Mouse (Mus musculus): Measurements from ENCODE around the gene Ager. TPM values are rescaled to one million over a fixed set of nuclear protein-coding genes. Genes with fewer than 3 reads are reported as not detected.

Ager gene
- total RNA-seq, 2 experiments from 2014 or later, result 0.84 TPM; not detected in 1

DNA sequence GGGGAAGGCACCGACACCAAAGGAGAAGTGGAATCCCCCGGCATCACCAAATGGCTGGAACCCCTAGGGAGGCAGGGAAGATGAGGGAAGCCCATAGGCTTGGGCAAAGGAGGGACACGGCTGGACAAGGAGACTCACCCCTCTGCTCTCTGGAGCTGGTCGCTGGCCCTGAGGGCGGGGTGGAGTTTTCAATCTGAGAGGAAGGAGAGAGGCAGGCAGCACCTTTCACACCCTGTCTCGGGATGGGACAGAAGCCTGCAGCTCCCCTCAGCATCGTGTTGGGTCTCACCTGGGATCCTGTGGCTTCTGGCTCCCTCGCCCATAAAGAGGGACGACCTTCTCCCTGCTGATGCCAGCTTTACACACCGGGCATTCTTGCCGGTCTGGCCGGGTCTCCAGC lies 4.1 kb downstream of the Ager start:
- no peak for ATAC-seq (replicated peaks; ENCODE audit: low FRiP score, poor library complexity, severe bottlenecking)

DNA sequence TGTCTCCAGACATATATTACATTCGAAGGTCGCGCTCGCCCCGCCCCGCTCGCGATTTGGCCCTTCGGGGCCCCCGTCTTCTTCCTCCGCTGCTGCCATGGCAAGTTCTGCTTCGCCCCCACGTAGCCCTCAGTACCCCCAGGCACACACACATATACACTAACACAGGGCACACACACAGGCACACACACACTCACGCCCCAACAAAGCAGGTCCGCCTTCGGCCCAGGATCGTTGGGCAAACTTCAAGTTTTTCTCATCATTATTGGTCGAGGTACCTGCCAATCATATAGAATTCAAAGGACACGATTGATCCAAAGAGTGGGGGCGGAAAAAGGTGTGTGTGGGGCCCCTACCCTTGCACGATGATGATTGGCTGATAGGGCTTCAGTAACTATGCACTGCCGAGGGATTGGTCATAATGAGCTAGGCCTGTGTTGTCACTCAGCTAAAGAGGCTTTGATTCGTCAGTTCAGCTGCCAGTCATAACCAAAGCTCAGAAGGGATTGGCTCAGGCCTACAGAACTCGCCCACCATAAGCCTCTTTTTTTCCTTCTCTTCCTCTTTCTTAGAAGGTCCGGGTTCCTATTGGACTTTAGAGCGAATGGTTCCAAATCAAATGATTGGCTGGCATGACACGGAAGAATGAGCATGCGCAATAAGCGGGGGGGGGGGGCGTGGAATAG lies 5.9 kb downstream of the Ager start, which contains the start of gene Rnf5:
Gene Rnf5 (minus strand): TSS at position 316 of the 686 bp plus-strand sequence.
- ATAC-seq (replicated peaks; ENCODE audit: low FRiP score, poor library complexity, severe bottlenecking), result peak; percentile 78

DNA sequence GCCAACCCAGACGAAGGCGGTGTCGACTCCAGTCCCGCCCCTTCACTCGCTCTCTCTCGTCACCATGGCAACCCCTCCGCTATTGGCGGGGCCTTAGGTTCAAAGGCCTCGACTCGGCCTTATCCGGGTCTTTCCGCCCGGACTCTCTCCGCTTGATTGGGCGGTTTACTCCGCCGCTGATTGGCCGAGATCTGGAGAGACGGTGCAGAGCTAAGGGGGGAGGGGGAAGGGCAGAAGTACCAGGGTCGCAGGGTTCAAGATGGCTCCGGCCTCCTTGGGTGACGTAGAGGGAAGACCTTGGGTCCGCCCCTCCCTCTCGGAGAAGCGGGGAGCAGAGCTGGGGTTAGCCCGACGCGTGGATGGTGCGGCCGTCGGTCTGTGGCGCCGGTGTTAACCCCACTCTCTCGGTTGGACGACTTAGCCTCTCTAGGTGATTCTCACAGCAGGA lies 6.4 kb downstream of the Ager start, which contains the start of gene Agpat1:
Gene Agpat1 (plus strand): TSS at position 202 of the 448 bp plus-strand sequence.
- peak; percentile 71 for ATAC-seq (replicated peaks; ENCODE audit: low FRiP score, poor library complexity, severe bottlenecking)

- peak; percentile 1 for ATAC-seq (replicated peaks; ENCODE audit: low FRiP score, poor library complexity, severe bottlenecking)
Measured at GRCm38 (mm10) chr17:34604511-34605237, 7.0 kb downstream of the Ager start.

DNA sequence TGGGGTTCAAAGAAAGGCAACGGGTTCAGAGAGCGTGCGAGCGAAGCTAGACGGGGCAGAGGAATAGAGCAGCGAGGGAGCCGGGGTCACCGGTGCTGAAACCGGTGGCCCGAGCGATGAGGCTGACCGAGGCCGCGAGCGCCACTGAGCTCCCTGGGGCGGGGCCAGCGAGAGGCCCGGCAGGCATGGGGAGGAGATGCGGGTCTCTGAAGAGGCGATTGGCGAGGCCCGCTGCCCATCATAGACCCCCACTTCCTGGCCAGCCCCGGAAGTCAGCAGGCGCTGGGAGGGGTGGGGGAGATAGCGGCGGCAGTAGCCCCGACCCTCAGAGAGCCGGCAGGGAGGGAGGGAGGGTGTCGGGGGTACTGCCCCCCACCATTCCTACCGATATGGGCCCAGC lies 7.9 kb downstream of the Ager start:
- peak; percentile 48 for ATAC-seq (replicated peaks; ENCODE audit: low FRiP score, poor library complexity, severe bottlenecking)

GRCm38 (mm10) chr17:34606186-34607039 lies 8.8 kb downstream of the Ager start:
- ATAC-seq (replicated peaks; ENCODE audit: low FRiP score, poor library complexity, severe bottlenecking), result no peak

- no peak for ATAC-seq (replicated peaks; ENCODE audit: low FRiP score, poor library complexity, severe bottlenecking)
Measured at GRCm38 (mm10) chr17:34607997-34608396, 10.3 kb downstream of the Ager start.

DNA sequence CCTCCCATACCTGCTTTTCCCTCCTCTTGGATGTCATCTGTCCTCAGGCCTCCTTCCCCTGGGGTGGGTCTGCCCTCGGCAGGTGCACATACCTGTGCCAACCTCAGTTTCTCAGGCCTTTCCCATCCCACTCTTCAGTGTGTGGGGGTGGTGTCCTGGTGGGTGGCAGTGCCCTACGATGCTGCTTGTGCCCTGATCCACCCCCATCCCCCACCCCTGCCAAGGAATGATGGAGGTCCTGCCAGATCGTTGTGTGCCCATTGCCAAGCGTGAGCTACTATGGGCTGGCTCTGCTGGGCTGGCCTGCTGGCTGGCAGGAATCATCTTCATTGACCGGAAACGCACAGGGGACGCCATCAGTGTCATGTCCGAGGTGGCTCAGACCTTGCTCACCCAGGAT lies 13.4 kb downstream of the Ager start:
- ATAC-seq (replicated peaks; ENCODE audit: low FRiP score, poor library complexity, severe bottlenecking), result no peak

- ATAC-seq (replicated peaks; ENCODE audit: low FRiP score, poor library complexity, severe bottlenecking), result no peak
Measured at GRCm38 (mm10) chr17:34613054-34613645, 15.5 kb downstream of the Ager start.

- ATAC-seq (replicated peaks; ENCODE audit: low FRiP score, poor library complexity, severe bottlenecking), result no peak
Measured at GRCm38 (mm10) chr17:34613830-34614229, 16.2 kb downstream of the Ager start.

DNA sequence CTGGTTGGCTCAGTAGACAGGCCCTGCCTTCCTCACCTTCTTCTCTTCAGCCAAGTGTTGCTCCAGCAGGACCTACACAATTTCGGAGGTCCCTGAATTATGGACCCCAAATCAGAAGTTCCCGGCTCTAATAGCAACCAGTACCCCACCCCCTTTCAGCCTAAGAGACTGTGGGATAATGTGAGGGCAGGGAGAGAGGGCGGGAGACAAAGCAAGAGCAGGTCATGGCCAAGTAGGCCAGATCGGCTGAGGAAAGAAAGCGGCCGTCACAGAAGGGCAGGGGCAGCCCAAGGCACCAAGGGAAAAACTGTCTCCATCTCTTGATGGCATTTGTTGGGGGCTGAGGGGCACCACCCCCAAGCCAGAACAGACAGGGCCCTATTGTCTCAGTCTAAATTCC lies 18.2 kb downstream of the Ager start, which contains the start of gene Egfl8:
Gene Egfl8 (minus strand): TSS at position 101 of the 400 bp plus-strand sequence.
- ATAC-seq (replicated peaks; ENCODE audit: low FRiP score, poor library complexity, severe bottlenecking), result no peak

DNA sequence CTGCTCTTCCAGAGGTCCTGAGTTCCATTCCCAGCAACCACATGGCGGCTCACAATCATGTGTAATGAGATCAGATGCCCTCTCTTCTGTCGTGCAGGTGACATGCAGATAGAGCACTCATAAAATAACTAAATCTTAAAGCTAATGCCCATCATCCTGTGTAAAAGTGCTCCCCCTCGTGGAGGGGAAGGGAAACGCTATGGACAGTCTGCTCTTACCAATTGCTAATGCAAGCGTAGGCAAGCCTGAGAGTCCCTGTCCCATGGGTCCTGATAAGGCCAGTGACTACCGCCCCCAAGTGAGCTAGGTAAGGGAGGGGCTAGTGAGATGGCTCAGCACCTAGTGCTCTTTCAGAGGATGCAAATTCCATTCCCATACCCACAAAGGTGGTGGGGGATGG lies 21.3 kb downstream of the Ager start:
- ATAC-seq (replicated peaks; ENCODE audit: low FRiP score, poor library complexity, severe bottlenecking), result peak; percentile 83

GRCm38 (mm10) chr17:34621006-34621405 lies 23.3 kb downstream of the Ager start:
- no peak for ATAC-seq (replicated peaks; ENCODE audit: low FRiP score, poor library complexity, severe bottlenecking)

- no peak for ATAC-seq (replicated peaks; ENCODE audit: low FRiP score, poor library complexity, severe bottlenecking)
Measured at GRCm38 (mm10) chr17:34623161-34623560, 25.5 kb downstream of the Ager start.

- no peak for ATAC-seq (replicated peaks; ENCODE audit: low FRiP score, poor library complexity, severe bottlenecking)
Measured at GRCm38 (mm10) chr17:34624981-34625380, 27.3 kb downstream of the Ager start.

GRCm38 (mm10) chr17:34626062-34626772 lies 28.6 kb downstream of the Ager start:
- ATAC-seq (replicated peaks; ENCODE audit: low FRiP score, poor library complexity, severe bottlenecking), result no peak

DNA sequence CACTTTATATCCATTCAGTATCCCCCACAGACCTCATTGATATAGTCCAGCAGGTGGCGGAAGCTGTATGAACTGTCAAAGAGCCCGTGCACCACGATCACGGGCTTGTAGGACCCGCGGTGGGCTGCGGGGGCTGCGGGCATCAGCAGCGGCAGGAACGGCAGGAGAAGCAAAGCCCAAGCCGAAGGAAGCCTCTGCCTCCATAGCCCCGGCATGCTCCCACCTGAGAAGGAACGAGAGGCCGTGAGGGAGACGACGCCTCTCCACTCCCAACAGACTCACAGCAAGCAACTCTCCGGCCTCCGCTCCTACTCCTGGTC lies 29.1 kb downstream of the Ager start:
- ATAC-seq (replicated peaks; ENCODE audit: low FRiP score, poor library complexity, severe bottlenecking), result peak; percentile 36

- ATAC-seq (replicated peaks; ENCODE audit: low FRiP score, poor library complexity, severe bottlenecking), result peak; percentile 61
Measured at GRCm38 (mm10) chr17:34627093-34627942, 29.7 kb downstream of the Ager start.

Data from erythroid progenitor cell, adult 5-6 weeks (primary cell).